Mouse (Mus musculus): Measurements from ENCODE around the gene Ccrl2. TPM values are rescaled to one million over a fixed set of nuclear protein-coding genes. Genes with fewer than 3 reads are reported as not detected.

The Ccrl2 gene
- total and polyA plus RNA-seq, 3 experiments = 5.3 to 13.0 (median 9.0) TPM

- TF ChIP-seq USF2 (conservative IDR thresholded peaks at IDR 0.05; ENCODE audit: low read depth, low read length) (no peak), MYC (IDR thresholded peaks at IDR 0.05; ENCODE audit: low read depth, low read length) (no peak), TBP (conservative IDR thresholded peaks at IDR 0.05; ENCODE audit: low read depth, low read length) (no peak), CHD2 (IDR thresholded peaks at IDR 0.05; ENCODE audit: low read length) (no peak), SMC3 (IDR thresholded peaks at IDR 0.05; ENCODE audit: low read depth, low read length) (no peak), POLR2A (IDR thresholded peaks at IDR 0.05; ENCODE audit: low read depth, low read length) (no peak), E2F4 (IDR thresholded peaks at IDR 0.05; ENCODE audit: insufficient replicate concordance, low read depth, low read length) (no peak), MEF2A (IDR thresholded peaks at IDR 0.05; ENCODE audit: borderline replicate concordance, low read depth, low read length) (no peak), MXI1 (IDR thresholded peaks at IDR 0.05; ENCODE audit: low read depth, low read length) (no peak)
- dilution Hi-C loops (cut with MboI; ENCODE audit: extremely low pct_ligation_motif_present, extremely low pct_unique_long_range_greater_than_20kb, low sequenced_read_pairs) (no loop called here), in situ Hi-C loops (cut with MboI; ENCODE audit: low pct_ligation_motif_present, low pct_unique_long_range_greater_than_20kb, low sequenced_read_pairs) (no loop called here)
- no peak overlapping the region for H3K9ac ChIP-seq (ENCODE audit: insufficient read depth, low read depth)
- H3K36me3 ChIP-seq (replicated peaks in 1 of 2; ENCODE audit: control insufficient read depth in 1 of 2, insufficient read depth in 1 of 2, low read length in 1 of 2) = no peaks in the 10 kb centered on the region
- peaks cover 2% of the 10 kb centered on the region for H3K27me3 ChIP-seq (replicated peaks)
- no peak overlapping the region for H3K4me2 ChIP-seq (ENCODE audit: insufficient read depth, low read depth, poor library complexity, severe bottlenecking)
- H3K27ac ChIP-seq (ENCODE audit: insufficient read depth, low read depth) = no peak overlapping the region
- no peak overlapping the region for H3K4me3 ChIP-seq (replicated peaks in 1 of 3; ENCODE audit: low read depth in 2 of 3, low read length in 2 of 3, poor library complexity in 1 of 3)
- H3K4me1 ChIP-seq (ENCODE audit: control insufficient read depth in 1 of 2, insufficient read depth in 2 of 2) = peaks cover 2 to 4% of the 10 kb centered on the region in 2 experiments; a peak in 1 of 4 replicates
- no peaks in the 10 kb centered on the region for H3K79me2 ChIP-seq (replicated peaks; ENCODE audit: control insufficient read depth, extremely low read depth, insufficient read depth, poor library complexity, severe bottlenecking)
- DNase-seq (ENCODE audit: extremely low read depth) = no peak
- no peaks in the 10 kb centered on the region for H3K9me3 ChIP-seq (replicated peaks; ENCODE audit: low read length)
Measured at GRCm38 (mm10) chr9:111103893-111104292, 46.6 kb upstream of the Ccrl2 start.

DNA sequence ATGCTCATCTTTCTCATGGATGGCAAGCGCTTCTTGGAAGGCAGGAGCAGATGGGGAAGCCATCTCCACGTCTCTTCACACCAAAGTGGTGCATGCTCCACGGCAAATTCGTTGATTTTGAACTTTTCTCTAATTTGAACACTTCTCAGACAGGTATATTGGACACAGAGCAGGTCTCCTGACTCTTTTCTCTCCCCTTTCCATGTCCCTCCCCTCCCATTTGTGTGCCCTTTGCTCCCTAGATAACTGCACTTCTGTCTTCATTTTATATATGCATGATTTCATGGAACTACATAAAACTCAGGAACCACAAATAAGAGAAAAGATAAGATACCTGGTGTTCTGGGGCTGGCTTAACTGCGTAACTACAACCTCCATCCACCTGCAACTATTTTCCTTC is 46.0 kb upstream of the Ccrl2 start:
- H3K9ac ChIP-seq (ENCODE audit: insufficient read depth, low read depth) = no peak overlapping the region
- H3K4me3 ChIP-seq (replicated peaks in 1 of 3; ENCODE audit: low read depth in 2 of 3, low read length in 2 of 3, poor library complexity in 1 of 3) = no peak overlapping the region
- no peak for DNase-seq (ENCODE audit: extremely low read depth)
- in situ Hi-C loops (cut with MboI; ENCODE audit: low pct_ligation_motif_present, low pct_unique_long_range_greater_than_20kb, low sequenced_read_pairs) (no loop called here), dilution Hi-C loops (cut with MboI; ENCODE audit: extremely low pct_ligation_motif_present, extremely low pct_unique_long_range_greater_than_20kb, low sequenced_read_pairs) (no loop called here)
- H3K27me3 ChIP-seq (replicated peaks) = peaks cover 2% of the 10 kb centered on the region
- H3K4me2 ChIP-seq (ENCODE audit: insufficient read depth, low read depth, poor library complexity, severe bottlenecking) = no peak overlapping the region
- peaks cover 2 to 4% of the 10 kb centered on the region in 2 experiments; a peak in 1 of 4 replicates for H3K4me1 ChIP-seq (ENCODE audit: control insufficient read depth in 1 of 2, insufficient read depth in 2 of 2)
- H3K36me3 ChIP-seq (replicated peaks in 1 of 2; ENCODE audit: control insufficient read depth in 1 of 2, insufficient read depth in 1 of 2, low read length in 1 of 2) = no peaks in the 10 kb centered on the region
- H3K9me3 ChIP-seq (replicated peaks; ENCODE audit: low read length) = no peaks in the 10 kb centered on the region
- no peaks in the 10 kb centered on the region for H3K79me2 ChIP-seq (replicated peaks; ENCODE audit: control insufficient read depth, extremely low read depth, insufficient read depth, poor library complexity, severe bottlenecking)
- TF ChIP-seq USF1 (IDR thresholded peaks at IDR 0.05; ENCODE audit: low read depth, low read length) (no peak), SIN3A (IDR thresholded peaks at IDR 0.05; ENCODE audit: low read length) (no peak), SMC3 (IDR thresholded peaks at IDR 0.05; ENCODE audit: low read depth, low read length) (no peak)
- H3K27ac ChIP-seq (ENCODE audit: insufficient read depth, low read depth) = no peak overlapping the region

GRCm38 (mm10) chr9:111100406-111100805 is 43.1 kb upstream of the Ccrl2 start:
- Histone ChIP-seq H3K27ac (ENCODE audit: insufficient read depth, low read depth) (no peak overlapping the region), H3K4me2 (ENCODE audit: insufficient read depth, low read depth, poor library complexity, severe bottlenecking) (no peak overlapping the region), H3K4me1 (ENCODE audit: control insufficient read depth in 1 of 2, insufficient read depth in 2 of 2) (peaks cover 17 to 24% of the 10 kb centered on the region in 2 experiments), H3K36me3 (replicated peaks in 1 of 2; ENCODE audit: control insufficient read depth in 1 of 2, insufficient read depth in 1 of 2, low read length in 1 of 2) (no peaks in the 10 kb centered on the region), H3K4me3 (replicated peaks in 1 of 3; ENCODE audit: low read depth in 2 of 3, low read length in 2 of 3, poor library complexity in 1 of 3) (no peak overlapping the region), H3K79me2 (replicated peaks; ENCODE audit: control insufficient read depth, extremely low read depth, insufficient read depth, poor library complexity, severe bottlenecking) (no peaks in the 10 kb centered on the region), H3K9me3 (replicated peaks; ENCODE audit: low read length) (no peaks in the 10 kb centered on the region), H3K27me3 (replicated peaks) (no peaks in the 10 kb centered on the region), H3K9ac (ENCODE audit: insufficient read depth, low read depth) (no peak overlapping the region)
- TF ChIP-seq CHD1 (IDR thresholded peaks at IDR 0.05; ENCODE audit: low read depth, low read length) (no peak), EP300 (IDR thresholded peaks at IDR 0.05; ENCODE audit: low read length) (no peak), MAZ (IDR thresholded peaks at IDR 0.05; ENCODE audit: low read depth, low read length) (no peak), ELF1 (IDR thresholded peaks at IDR 0.05; ENCODE audit: low read depth, low read length) (no peak), SMC3 (IDR thresholded peaks at IDR 0.05; ENCODE audit: low read depth, low read length) (no peak), ZC3H11A (IDR thresholded peaks at IDR 0.05; ENCODE audit: low read depth, low read length) (no peak)
- in situ Hi-C loops (cut with MboI; ENCODE audit: low pct_ligation_motif_present, low pct_unique_long_range_greater_than_20kb, low sequenced_read_pairs) (no loop called here), dilution Hi-C loops (cut with MboI; ENCODE audit: extremely low pct_ligation_motif_present, extremely low pct_unique_long_range_greater_than_20kb, low sequenced_read_pairs) (no loop called here)
- no peak for DNase-seq (ENCODE audit: extremely low read depth)
